Mouse (Mus musculus) retina, embryonic 14.5 days (tissue): ENCODE data around the gene Tmem150a.

ENCODE experiments used
- DNase-seq: peaks from one replicate; pipeline ENCODE4 v3.0.0-alpha.2; 2015; ENCODE audit warnings: low spot score

The Tmem150a gene

GRCm38 (mm10) chr6:72374206-72374605 is 19.0 kb downstream of the Tmem150a start:
- DNase-seq = no peak

- no peak for DNase-seq
These were observed 19.7 kb downstream of the Tmem150a start for GRCm38 (mm10) chr6:72374820-72375563.

GRCm38 (mm10) chr6:72378510-72379234 is 23.4 kb downstream of the Tmem150a start:
- DNase-seq = no peak

- DNase-seq = no peak
These were observed 24.3 kb downstream of the Tmem150a start for GRCm38 (mm10) chr6:72379377-72380130.

- DNase-seq = peak; percentile 66
These were observed 25.0 kb downstream of the Tmem150a start, which contains the start of gene Vamp5 for GRCm38 (mm10) chr6:72380131-72380770. Gene Vamp5 (minus strand): TSS chr6:72380468.

- no peak for DNase-seq
These were observed 27.2 kb downstream of the Tmem150a start for GRCm38 (mm10) chr6:72382494-72382893.

GRCm38 (mm10) chr6:72383142-72383820 is 28.0 kb downstream of the Tmem150a start:
- DNase-seq = no peak

GRCm38 (mm10) chr6:72383952-72384351 is 28.7 kb downstream of the Tmem150a start:
- no peak for DNase-seq

GRCm38 (mm10) chr6:72385258-72385657 is 30.0 kb downstream of the Tmem150a start:
- no peak for DNase-seq

GRCm38 (mm10) chr6:72386561-72386960 is 31.3 kb downstream of the Tmem150a start:
- DNase-seq = no peak

- no peak for DNase-seq
These were observed 32.6 kb downstream of the Tmem150a start for GRCm38 (mm10) chr6:72387816-72388215.

GRCm38 (mm10) chr6:72388266-72388665 is 33.0 kb downstream of the Tmem150a start:
- DNase-seq = no peak

GRCm38 (mm10) chr6:72388791-72389329 is 33.6 kb downstream of the Tmem150a start:
- no peak for DNase-seq

GRCm38 (mm10) chr6:72389471-72389940 is 34.3 kb downstream of the Tmem150a start:
- peak; percentile 46 for DNase-seq

- DNase-seq = peak; percentile 56
These were observed 34.9 kb downstream of the Tmem150a start, which contains the start of gene Vamp8 for GRCm38 (mm10) chr6:72389941-72390771. Gene Vamp8 (minus strand): TSS chr6:72390703.

GRCm38 (mm10) chr6:72390795-72391521 is 35.7 kb downstream of the Tmem150a start:
- no peak for DNase-seq

- DNase-seq = no peak
These were observed 37.1 kb downstream of the Tmem150a start for GRCm38 (mm10) chr6:72392341-72392740.

- no peak for DNase-seq
These were observed 41.6 kb downstream of the Tmem150a start for GRCm38 (mm10) chr6:72396837-72397251.

GRCm38 (mm10) chr6:72399967-72400366 is 44.7 kb downstream of the Tmem150a start:
- DNase-seq = no peak
